Mouse (Mus musculus) spleen, postnatal 14 days (tissue): Measurements from ENCODE around the gene Tekt2.

Source experiments
- DNase-seq, 2 experiments: peaks; one replicate each; pipeline ENCODE4 v3.0.0; 2021 to 2022; ENCODE audit warnings: low spot score in 2 of 2

Tekt2 gene

DNA sequence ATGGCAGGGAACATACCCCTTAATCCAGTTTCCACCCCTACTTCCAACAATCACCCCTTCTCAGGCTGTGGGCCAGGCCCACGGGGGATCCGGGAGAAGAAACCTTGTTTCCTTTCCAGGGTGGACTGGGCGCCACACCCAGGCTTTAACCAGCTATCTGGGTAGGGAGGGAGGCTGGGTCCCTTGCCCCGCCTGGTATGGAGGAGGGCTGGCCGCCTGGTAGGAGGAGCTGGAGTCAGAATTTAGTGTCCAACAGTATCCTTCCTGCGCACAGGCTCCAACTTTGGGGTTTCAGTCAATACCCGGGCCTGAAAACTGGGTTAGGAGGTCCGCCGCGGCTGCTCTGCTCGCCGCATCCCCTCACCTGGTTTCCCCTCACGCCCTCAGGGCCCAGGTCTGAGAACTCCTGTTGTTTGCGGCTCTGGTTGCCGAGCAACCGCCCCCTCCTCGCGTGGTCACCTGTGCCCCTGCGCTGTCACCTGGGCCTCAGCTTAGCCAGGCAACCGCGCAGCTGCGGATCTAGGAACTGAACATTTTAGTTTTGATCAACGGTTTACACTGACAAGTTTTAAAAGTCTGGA lies at the start of gene Tekt2:
TSS of gene Tekt2 (minus strand) at position 408 of the 581 bp plus-strand sequence.
- no peak for DNase-seq

DNA sequence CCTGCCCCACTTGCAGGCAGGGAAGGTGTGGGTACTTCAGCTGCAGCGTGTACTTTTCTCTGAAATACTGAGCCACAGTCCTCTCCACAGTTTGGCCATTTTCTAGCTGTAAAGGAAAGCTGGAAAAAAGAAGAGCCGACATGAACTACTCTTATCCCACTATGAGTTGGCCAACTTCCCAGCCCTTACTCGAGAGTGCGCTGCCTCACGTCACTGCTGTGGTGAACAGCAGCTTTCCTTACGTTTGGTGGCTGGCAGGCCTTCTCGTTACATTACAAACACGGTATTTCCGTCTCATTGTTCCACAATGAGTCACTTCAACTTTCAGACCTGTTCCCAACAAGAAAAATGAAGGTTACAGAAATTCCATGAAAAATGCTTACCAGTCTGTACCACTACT lies 46.0 kb upstream of the Tekt2 start:
- no peak for DNase-seq

DNA sequence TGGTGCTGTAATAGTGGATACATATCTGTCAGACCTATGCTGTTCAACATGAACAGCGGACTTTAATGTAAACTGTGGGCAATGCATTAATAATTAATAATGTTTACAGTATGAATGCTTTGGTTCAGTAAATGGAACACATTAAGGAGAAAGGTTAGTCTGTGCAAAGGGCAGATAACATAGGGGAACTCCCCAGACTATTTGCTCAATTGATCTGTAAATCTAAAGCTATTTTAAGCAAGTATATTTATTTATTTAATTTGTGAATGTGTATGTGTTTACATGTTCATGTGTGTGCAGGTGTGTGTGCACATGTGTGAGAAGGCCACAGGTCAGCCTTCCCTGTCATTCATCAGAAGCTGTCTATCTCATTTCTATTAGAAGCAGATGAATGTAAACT lies 34.6 kb upstream of the Tekt2 start:
- DNase-seq: no peak

DNA sequence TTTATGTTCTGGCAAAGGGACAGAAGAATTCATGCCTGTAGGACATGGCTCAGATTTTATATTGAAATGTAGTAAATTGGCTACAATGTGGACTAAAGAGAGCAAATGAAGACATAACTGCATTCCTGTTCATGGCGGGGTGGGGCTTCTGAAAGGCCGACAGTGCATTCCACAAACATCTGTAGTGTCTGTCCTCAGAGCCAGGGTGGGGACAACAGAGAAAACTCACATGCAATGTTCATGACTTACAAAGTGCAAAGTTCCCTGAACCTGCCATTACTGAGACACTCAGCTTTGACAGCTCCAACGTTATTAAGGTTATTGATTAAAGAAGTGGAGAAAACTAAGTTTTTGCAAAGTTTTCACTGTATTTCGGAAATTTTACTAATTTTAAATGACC lies 18.0 kb upstream of the Tekt2 start:
- DNase-seq: no peak

DNA sequence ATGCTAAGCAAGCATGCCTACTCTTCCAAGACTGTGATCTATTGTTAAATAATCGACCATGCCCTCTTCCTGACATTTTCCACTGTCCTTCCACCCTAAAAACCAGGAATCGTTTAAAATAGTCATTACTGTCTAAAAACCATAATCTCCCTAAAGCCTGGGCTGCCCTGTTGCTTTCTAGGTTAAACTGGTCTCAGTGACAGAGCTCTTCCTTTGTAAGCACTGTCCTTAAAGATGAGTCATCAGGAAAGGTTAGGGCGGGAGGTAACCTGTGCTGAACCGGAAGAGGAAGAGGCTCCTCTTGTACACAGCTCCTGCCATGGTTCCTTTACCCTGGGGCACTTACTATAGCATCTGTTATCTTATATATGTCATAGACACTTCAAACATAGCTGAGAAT lies 14.0 kb upstream of the Tekt2 start:
- no peak for DNase-seq

DNA sequence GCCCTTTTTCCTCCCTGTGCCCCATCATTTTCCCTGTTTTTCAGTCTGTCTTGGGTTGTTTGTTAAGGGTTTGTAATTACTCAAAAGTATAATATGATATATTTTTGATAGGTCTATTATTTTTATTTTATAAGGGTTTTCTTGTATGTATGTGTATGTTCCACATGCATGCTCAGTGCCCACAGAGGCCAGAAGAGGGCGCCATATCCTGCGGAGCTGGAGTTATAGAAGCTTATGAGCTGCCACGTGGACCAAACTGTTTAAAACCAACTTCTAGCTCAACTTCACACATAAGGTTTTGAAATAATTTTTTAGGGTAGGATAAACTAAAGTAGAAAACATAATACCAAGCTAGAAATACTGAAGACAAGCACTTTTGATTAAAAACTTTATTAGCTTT lies 6.9 kb upstream of the Tekt2 start:
- DNase-seq: no peak

DNA sequence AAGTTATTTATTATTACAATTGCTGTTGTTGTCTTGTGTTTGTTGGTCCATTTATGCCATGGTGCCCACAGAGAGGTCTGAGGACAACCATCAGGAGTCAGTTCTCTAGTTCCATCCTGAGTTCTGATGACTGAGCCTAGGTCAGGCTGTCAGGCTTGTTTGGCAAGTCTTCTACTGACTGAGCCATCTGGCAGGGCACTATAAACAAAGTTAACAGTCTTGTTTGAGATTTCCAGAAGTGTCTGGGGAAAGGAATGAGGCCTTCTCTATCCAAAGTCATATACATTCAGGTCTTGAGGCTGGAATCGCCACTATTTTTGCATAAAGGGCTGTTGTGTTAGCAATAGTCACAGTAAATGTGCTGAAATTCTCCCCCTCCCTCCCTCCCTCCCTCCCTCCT lies 6.3 kb upstream of the Tekt2 start:
- DNase-seq: no peak

DNA sequence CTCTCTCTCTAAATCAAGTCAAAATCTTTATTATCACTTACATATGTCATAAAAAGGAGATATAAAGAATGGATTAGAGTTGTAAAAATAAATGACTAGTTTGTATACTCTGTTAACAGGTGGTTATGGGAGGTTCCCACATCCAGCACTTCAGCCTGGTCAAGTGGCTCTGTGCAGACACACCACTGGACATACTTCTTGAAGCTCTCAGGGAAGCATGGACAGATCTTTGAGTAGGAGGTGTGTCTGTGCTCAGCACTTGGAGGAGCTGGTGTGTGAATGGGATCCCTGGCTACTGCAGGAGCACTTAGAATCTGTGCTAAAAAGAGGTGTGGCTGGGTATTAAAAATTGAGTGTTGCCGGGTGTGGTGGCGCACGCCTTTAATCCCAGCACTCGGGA lies 4.8 kb upstream of the Tekt2 start:
- DNase-seq: no peak

DNA sequence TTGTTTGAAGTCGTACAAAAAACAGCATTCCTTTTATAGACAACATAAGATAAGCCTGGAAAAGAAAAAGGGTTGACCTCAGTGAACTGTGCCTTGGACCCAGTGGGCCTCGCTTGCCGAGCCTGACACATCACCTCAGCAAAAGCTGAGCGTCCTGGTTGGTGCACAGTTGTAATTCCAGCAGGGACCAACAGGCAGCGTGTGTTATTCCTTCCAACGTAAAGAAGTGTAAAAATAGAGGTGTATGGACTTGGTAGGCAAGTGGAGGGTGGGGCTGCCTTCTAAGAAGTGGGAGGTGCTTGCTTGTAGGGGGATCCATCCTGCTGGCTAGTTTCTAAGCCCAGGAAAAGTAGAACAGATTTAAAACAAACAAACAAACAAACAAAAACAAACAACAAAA lies 548 bp upstream of the Tekt2 start:
- DNase-seq: no peak

DNA sequence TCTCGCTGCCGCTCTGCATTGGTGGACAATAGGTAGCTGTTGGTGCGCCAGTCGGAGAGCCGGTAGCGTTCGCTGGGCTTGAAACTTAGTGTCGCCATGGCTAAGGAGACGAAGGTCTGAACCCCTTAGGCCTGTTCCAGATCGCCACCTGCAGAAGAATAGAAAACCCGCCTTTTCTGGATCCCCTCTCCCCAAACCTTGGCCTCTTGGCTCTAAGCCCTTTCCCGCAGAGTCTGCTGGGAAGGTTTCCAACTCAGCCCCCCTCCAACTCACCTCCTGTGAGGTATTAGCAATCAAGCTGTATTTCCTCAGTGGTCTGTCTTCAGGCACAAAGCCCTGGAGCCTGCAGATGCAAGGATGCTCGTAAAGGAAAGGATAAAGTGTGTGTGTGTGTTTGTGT lies 627 bp downstream of the Tekt2 start:
- DNase-seq: no peak

DNA sequence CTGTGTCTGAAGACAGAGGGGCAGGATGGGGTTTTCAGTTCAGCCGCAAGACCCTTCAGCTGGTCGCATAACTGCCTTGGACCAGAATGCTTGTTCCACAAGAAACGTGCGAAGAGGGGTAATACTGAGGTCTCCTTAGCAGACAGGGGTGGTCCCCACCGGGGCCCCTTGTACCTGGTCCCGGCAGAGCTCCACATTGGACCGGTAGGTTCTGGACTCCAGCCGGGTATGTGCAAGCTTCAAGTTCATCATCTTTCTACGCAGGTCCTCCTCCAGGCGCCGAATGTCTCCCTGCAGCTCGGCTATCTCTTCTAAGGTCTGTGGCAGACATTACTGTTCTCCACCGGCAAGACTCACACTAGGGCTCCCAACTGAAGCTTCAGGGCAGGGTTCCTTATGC lies 2.8 kb downstream of the Tekt2 start:
- DNase-seq: no peak

DNA sequence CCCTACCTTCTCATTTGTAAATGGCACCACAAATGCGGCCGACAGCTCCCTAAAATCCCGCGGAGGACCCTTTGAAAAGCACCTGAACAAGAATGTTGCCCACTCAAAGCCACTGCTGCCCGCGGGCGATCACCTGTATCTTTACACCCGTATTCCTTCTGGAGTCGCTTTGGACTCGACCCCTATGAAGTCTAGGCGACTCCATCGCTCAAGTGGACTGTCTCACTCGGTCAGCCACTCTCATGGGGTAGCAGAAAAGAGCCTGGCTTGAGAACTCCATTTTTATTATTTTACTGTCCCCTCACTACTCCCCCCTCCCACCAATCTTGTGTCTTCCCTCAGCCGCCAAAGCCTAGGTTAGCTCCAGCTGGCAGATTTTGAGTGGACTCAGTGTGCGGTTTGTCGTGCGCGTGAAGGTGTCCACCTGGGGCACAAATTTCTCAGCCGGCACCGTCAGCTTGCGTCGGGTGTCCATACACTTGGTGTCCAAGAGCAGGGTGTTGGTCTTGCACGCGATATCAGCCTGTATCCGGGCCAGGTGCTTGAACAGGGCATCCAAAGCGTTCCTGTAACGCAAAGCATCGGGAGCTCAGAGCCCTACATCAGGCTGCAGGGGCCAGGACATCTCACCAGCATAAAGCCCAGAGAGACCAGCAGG lies 3.5 kb downstream of the Tekt2 start:
- DNase-seq: no peak

DNA sequence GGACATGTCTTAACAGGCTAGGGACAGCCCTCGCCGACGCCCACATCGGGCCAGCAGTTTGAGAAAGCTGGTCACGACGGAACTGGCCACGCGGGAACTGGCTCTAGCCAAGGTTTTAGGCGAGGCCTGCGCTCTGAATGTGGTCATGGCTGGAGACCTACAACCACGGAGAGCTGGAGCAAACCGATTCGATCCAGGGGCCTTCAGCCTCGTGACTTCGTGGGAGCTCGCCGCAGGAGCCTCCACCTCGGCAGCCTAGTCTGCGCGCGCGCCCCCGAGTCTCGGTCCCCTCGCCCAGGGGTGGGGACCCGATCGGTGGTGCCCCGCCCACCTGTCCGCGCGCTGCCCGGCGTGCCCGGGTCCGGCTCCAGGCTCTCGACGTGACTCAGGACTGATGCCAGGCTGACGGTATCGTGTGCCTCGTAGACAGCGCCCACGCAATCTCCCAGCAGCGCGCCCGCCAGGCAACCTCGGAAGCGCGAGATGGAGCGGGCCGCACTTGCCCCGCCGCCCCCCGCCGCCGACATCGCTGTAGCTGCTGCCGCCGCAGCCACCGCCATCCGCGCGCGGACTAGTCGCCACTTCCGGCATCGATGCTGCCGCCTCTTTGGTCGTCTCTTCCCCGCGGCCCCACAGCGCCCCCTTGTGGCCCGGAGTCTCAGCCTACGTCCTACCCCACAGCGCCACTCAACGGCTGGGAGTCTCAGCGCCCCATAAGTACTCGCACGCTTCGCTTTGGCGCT lies 4.2 kb downstream of the Tekt2 start, which contains the start of gene Adprhl2:
TSS of gene Adprhl2 (minus strand) at position 593 of the 743 bp plus-strand sequence.
- DNase-seq: peak; percentile 97 to 100

DNA sequence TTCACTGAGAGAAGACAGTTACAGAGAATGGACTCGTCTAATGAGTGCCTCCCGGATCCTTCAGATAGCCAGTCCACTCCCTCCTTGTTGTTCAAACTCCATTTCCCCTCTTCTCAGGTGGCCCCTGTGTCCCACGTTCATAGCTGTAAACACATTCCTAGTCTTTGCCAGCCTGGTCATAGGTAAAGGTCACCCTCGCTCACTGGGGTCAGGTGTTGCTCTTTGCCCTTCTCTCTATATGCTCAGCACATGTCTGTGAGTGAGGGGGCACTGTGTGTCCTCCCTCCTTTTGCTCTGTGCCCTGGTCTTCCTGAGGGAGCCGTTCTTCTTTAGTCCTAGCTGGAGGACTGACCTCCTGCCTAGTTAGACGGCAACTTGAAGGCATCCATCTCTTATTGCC lies 5.7 kb downstream of the Tekt2 start:
- DNase-seq: no peak

DNA sequence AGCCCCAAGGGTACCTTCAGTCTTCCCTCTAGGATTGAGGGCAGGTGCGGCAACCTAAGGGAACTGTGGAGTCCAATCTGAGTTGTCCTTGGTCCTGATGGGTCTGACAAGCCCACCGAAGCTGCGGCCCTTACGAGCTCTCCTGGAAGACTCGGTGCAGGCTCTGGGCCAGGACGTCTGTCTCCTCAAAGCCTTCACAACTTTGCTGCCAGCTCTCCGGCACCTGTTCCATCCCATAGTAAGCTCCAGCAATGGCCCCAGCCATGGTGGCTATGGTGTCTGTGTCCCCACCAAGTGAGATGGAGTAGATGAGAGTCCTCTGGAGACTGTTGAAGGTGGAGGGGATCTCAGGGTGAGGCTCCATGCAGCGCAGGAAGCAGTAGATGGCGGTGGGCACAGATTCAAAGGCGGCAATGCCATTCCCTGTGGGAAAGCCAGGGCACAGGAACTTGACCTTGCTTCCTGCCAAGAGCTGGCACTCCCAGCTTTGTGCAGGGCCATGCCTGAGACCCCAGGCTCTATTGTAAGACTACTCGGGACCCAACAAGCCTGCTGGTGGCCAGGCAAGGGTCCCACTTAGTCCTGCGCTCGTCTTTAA lies 8.9 kb downstream of the Tekt2 start:
- no peak for DNase-seq

DNA sequence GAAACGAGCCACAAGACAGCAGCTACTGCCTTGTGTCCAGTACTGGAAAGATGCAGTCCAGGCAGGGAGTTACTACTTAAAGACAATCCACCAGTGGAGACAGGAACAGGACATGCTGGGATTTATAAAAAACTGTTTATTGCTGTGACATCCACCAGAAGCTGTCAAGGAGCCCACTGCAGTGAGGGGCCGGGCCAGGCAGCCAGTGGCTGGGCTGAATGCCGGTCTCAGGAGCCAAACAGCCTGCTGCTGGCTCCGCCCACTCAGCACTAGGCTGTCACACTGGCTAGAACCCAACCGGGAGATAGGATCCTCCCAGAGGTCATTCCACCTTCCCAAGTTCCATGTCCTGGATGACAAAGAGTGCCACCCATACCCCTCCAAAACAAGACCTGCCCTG lies 9.6 kb downstream of the Tekt2 start:
- DNase-seq: no peak

DNA sequence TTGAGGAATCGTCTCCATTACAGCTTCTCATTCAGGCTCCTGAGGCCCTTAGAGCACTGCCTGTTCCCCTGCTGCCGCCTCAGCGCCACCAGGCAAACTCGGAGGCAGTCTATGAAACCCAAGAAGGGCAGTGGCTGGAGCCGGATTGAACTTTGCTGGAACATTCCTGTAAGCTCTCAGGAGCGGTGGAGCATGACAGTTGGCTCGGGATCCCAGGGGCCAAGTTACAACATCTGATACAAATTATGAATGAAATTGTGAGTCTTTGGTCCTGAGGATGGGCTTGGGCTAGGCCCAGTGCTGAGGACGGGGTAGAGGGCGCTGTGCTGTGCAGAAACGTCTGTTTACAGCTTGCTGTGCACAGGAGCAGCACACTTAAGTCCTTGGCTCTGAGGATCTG lies 11.1 kb downstream of the Tekt2 start:
- no peak for DNase-seq

DNA sequence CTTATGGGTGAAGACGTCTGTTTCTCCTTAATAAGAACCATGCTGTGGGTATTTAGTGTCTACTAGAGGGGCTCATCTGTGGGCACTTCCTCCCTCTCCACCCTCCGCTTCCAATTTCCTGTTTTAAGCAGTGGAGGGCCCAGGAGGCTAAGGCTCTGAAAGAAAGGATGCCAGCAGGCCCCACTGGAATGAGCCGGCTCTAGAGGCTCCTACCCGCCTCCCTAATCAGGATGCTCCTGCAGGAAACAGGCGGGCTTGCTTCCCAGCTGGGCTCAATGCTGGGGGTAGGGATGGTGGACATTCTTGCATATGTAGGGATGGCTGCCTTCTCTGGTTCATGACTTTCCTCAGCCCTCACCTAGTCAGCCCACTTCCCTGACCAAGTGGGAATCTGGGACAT lies 12.3 kb downstream of the Tekt2 start:
- DNase-seq: no peak

DNA sequence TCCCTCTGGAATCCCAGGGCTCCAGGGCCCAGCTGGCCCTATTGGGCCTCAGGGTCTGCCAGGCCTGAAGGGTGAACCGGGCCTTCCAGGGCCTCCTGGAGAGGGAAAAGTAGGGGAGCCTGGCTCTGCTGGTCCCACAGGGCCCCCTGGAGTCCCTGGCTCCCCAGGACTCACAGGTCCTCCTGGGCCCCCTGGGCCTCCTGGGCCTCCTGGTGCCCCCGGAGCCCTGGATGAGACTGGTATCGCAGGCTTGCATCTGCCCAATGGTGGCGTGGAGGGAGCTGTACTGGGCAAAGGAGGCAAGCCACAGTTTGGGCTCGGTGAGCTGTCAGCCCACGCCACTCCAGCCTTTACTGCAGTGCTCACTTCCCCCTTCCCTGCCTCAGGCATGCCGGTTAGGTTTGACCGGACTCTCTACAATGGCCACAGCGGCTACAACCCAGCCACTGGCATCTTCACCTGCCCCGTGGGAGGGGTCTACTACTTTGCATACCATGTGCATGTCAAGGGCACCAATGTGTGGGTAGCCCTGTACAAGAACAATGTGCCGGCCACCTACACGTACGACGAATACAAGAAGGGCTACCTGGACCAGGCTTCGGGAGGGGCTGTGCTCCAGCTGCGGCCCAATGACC lies 13.8 kb downstream of the Tekt2 start:
- no peak for DNase-seq

DNA sequence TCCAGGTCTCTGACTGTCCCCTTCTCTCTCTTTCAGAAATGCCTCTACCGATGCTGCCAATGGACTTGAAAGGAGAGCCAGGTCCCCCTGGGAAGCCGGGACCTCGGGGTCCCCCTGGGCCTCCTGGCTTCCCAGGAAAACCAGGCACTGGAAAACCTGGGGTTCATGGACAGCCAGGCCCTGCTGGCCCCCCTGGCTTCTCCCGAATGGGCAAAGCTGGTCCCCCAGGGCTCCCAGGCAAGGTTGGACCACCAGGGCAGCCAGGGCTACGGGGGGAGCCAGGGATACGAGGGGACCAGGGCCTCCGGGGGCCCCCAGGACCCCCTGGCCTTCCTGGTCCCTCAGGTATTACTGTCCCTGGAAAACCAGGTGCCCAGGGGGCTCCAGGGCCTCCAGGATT lies 15.1 kb downstream of the Tekt2 start:
- DNase-seq: no peak

DNA sequence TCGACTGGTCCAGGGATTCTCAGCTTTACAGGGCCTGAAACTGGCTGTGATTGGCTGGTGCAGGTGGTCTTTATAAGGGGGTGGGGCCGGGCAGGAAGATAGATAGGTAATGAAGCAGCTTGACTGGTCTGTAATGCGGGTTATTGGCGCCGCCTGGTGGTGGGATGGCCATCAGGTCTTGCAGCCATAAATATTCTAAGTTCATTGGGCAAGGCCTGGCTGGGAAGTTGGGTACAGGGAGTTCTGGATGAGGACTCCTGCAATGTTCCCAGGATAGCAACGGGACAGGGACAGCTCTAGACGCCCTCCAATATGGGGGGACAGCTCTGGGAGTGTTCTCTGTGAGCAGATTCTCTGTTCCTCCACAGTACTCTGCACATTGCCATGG lies 15.6 kb downstream of the Tekt2 start:
- peak; percentile 58 to 76 for DNase-seq

DNA sequence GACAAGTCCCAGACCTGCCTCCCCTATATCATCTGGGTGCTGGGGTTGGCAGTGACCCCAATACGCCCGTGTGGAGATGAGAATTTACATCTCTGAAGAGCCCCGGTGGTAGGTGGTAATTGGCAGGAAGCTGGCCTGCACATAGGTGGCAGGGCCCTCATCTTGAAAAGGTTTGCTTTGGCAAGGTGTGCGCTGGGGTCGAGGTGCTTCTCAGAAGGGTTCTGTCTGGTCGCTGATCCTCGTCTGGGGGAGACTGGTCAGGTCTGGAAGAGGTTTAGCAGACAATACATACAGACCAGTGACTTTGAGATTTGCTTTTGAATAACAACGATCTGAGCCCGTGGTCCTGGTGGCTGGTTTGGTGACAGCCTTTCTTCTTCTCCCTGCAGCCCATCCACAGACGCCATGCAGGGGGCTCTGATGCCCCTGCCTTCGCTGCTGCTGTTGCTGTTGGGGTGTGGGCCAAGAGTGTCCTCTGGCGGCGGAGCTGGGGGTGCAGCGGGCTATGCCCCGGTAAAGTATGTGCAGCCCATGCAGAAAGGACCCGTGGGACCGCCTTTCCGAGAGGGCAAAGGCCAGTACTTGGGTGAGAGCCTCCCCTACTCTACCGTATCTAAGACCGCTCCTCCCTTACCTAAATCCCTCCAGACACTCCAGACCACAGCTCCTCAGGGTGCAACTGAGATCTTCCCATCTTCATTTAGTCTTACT lies 16.1 kb downstream of the Tekt2 start:
- no peak for DNase-seq
